Mouse (Mus musculus): ENCODE results near the gene Rps6ka5.

DNA sequence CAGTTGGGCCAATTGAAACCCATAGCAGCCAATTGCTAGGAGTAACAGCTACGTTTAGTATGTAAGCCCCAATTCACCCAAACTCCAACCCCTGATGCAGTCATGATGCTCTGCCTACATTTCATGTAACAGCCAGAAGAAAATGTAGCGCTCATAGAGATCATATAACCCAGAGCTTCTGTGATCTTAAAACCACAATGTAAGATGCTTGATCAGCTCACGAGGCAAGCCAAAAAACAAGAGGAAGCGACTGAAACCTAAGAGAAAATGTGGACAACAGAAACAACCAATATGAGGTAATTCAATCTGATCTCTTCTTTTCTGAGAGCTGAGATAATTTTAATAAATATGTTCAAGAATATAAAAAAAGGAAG, 182.6 kb downstream of the Rps6ka5 start:
- TF ChIP-seq POLR2AphosphoS2 (IDR thresholded peaks at IDR 0.05; ENCODE audit: insufficient read length, low read depth) (no peak), POLR2A (IDR thresholded peaks at IDR 0.05; ENCODE audit: insufficient read length, low read depth) (no peak), TCF12 (IDR thresholded peaks at IDR 0.05; ENCODE audit: insufficient read depth, poor library complexity, severe bottlenecking) (no peak)
